Mouse (Mus musculus) naive thymus-derived CD4-positive, alpha-beta T cell, adult 5 months (primary cell): ENCODE measurements around the gene Gm3573. TPM values are rescaled to one million over a fixed set of nuclear protein-coding genes. Genes with fewer than 3 reads are reported as not detected.

Source experiments
- polyA plus RNA-seq: library from polyadenylated mRNA; unstranded; fragments of 100-300 nt; shearing (Covaris generic); gene quantifications from one replicate; pipeline ENCODE4 v1.2.1, GENCODE M21; 2017

Gm3573 gene
- not detected for polyA plus RNA-seq

DNA sequence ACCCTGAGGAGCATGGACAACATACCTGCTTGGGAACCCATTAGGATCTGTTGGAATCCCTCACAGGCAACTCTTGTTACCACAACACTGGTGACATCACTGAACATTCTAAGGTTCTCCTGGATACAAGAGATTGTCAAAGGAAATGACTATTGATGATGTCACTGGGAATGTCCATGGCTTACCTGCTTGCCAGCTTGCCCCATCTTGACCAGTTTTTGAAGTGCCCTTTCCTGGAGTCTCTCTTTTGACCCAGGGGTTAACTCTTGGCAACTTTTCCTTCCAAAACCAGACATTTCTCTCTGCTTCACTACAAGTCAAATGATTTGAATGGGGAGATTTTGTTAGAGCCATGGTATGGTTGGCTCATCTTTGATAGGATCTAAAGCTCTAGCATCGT is at the start of gene Gm3573:
TSS of gene Gm3573 (minus strand) at position 101 of the 400 bp plus-strand sequence.

DNA sequence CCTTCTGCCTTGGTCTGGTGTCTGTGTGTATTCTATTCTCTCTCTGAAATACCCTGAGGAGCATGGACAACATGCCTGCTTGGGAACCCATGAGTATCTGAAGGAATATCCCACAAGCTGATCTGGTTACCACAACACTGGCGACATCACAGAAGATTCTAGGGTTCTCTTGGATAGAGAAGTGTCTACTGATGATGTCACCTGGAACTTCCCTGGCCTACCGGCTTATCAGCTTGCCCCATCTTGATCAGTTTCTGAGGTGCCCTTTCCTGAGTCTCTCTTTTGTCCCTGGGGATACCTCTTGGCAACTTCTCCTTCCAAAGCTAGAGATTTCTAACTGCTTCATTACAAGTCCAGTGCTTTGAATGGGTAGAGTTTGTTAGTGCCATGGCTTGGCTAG is 28.1 kb downstream of the Gm3573 start, which contains the start of gene Gm17027:
TSS of gene Gm17027 (minus strand) at position 101 of the 400 bp plus-strand sequence.

Other genes starting within 250 kb of the Gm3573 start
- not detected for gene 1700024B05Rik, start 246.8 kb downstream of the Gm3573 start, polyA plus RNA-seq
- gene Gm6401, start 222.9 kb downstream of the Gm3573 start, polyA plus RNA-seq, result not detected
- gene Gm3543, start 207.5 kb downstream of the Gm3573 start, polyA plus RNA-seq, result not detected
- gene Gm7951, start 73.4 kb downstream of the Gm3573 start, polyA plus RNA-seq, result not detected
- not detected for gene Gm17027, start 28.2 kb downstream of the Gm3573 start, polyA plus RNA-seq
- gene Gm17026, start 69.3 kb upstream of the Gm3573 start, polyA plus RNA-seq, result not detected
- gene Gm9611, start 106.6 kb upstream of the Gm3573 start, polyA plus RNA-seq, result not detected
- gene Gm7995, start 119.4 kb upstream of the Gm3573 start, polyA plus RNA-seq, result not detected
- gene Gm8005, start 248.9 kb upstream of the Gm3573 start, polyA plus RNA-seq, result not detected